Mouse (Mus musculus) CD4-positive naive resting alpha-beta T cell, adult 57 days (primary cell): Measurements from ENCODE around the gene Tomt. TPM values are rescaled to one million over a fixed set of nuclear protein-coding genes. Genes with fewer than 3 reads are reported as not detected.

ENCODE experiments used
- total RNA-seq: library from RNA; stranded (reverse); gene quantifications from one replicate; pipeline ENCODE4 v1.2.4, GENCODE M21; 2023

The Tomt gene
- total RNA-seq, result 0.44 TPM

DNA sequence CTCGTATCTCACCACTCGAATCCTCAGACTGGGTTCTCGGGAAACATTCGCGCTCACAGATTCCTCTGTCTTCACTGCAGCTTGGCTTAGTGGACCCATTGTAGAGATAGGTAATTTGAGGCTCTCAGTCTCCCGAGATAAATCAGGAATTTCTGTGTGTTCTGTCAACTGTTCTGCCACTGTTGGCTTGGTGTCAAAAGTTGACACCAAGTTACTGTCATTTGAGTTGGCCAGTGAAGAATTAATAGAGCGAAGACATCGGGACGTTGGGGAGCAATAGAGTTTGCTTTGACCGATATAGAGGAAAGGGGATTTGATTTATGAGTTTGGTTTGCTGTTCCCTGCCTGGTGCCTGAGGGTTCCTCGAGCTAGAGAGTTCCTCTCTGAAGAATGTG is at the start of gene Tomt:
Gene Tomt, minus strand, starts transcription at position 73 of the 395 bp plus-strand sequence.

DNA sequence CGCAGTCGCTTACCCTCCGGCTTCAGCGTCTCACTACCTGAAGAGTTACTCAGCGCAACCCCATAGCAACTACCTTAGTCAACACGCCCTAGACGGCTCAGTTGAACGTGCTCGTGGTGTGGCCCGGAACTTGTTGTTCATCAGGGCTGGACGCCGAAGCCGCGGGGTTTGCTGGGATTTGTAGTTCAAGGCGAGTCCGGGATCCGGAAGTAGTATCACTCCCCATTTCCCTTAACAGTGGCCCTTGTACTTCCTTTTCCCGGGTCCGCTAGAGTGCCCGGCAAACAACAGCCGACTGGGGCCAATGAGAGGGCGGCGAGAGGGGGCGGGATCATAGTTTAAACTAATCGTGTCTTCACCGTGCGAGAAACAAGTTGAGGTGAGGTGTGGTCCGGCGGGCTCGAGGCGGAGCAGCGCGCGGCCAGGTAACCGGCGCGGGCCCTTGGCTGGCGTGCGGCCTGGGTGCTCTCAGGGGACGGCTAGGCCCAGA is 27.6 kb upstream of the Tomt start, which contains the start of the genes Lrrc51 and Numa1:
Gene Lrrc51, minus strand, starts transcription at position 145 of the 490 bp plus-strand sequence.
Gene Numa1, plus strand, starts transcription at position 361 of the 490 bp plus-strand sequence.

DNA sequence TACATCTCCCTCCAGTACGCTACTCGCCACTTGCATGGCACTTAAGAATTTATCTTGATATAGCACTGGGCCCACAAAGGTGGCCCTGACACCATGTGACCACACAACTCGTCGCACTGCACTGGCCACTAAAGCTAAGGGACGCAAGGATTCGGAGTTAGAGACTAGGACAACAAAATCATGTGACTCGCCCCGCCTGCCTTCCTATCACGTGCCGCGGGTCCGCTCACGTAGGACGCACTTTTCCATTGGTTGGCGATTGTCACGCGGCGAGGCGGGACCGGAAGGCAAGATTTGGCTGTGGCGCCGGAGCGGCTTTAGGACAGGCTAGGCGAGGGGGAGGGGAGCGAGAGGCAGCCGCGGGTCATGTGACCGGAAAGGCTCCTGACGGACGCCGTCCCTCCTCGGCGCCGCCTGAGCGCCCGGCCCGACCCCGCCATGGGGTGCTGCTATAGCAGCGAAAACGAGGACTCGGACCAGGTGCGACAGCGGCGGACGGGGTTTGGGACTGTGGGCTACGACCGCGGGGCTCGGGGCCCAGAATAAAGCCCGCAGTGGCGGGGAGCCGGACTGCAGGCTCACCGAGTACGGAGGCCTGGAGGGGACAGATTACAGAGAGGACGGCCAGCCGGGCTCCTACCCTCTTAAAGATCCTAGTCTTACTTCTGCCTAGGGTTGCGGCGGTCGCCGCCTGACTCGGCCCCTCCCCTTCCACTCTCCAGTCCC is 435 bp downstream of the Tomt start, which contains the start of gene Lamtor1:
Gene Lamtor1, plus strand, starts transcription at position 344 of the 726 bp plus-strand sequence.

DNA sequence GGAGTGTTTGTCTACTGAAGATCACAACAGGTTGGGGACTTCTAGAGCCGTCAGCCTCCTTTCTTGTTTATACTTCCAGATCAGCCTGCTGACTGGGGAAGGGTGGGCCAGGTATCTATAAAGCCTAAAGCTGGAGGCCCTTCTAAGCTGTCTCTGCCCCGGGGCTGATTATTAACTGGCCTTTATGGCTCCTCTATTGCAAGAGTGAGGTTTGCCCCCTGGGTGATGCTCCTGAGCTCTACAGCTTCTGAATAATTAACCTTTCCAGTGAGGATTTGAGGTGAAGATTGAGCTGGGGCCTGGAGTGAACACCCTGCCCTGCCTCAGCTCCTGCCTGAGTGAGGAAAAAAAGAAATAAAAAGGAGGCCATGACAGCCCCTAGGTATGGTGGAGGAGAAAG is 35.5 kb downstream of the Tomt start, which contains the start of gene Folr1:
Gene Folr1, minus strand, starts transcription at position 160 of the 400 bp plus-strand sequence.

DNA sequence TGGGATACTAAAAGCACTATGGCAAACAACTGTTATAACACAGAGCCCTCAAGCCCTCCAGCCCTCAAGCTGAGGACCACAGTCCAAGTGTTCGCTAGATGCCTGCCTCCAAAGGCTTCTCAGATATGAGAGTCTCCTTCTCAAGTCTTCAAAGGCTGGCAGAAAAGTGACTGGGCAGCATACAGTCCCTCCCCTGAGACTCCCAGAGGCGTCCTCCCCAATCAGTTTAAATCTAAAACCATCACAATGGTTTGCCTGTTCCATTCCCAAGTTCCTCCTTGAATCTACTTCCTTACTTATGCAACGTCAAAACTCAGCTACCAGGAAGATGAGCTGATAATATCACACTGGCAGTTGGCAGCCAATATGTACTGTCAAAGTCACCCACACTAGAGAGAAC is 42.7 kb downstream of the Tomt start, which contains the start of gene Anapc15:
Gene Anapc15, plus strand, starts transcription at position 301 of the 400 bp plus-strand sequence.

DNA sequence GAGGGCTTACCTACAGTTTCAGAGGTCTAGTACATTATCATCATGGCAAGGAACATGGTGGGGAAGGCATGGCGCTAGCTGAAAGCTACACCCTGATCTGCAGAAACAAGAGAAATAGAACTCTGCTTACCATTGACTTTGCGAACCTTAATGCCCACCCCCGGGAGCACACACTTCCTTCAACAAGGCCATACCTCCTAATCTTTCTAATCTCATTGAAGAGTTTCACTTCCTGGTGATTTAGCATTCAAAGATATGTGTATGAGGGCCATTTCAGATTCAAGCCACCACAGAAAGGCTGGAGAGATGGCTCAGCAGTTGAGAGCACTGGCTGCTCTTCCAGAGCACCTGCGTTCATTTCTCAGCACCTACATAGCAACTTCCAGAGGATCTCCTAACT is 49.1 kb downstream of the Tomt start, which contains the start of gene Folr2:
Gene Folr2, minus strand, starts transcription at position 101 of the 400 bp plus-strand sequence.

Other genes with a start within 250 kb of the Tomt start
- 21.1 TPM for gene Clpb, start 242.7 kb downstream of the Tomt start, total RNA-seq
- not detected for gene Phox2a, start 88.0 kb downstream of the Tomt start, total RNA-seq
- 20.5 TPM for gene Inppl1, start 68.1 kb downstream of the Tomt start, total RNA-seq
- gene Folr2, start 49.2 kb downstream of the Tomt start, total RNA-seq, result not detected
- gene Anapc15, start 42.6 kb downstream of the Tomt start, total RNA-seq, result 38.9 TPM
- not detected for gene Folr1, start 35.6 kb downstream of the Tomt start, total RNA-seq
- gene Lamtor1, start 455 bp downstream of the Tomt start, total RNA-seq, result 57.3 TPM
- 2.6 TPM for gene Lrrc51, start 27.5 kb upstream of the Tomt start, total RNA-seq
- 348 TPM for gene Numa1, start 27.8 kb upstream of the Tomt start, total RNA-seq
- 13.0 TPM for gene Il18bp, start 112.3 kb upstream of the Tomt start, total RNA-seq
- 34.6 TPM for gene Rnf121, start 159.1 kb upstream of the Tomt start, total RNA-seq
- gene Xndc1, start 159.2 kb upstream of the Tomt start, total RNA-seq, result 40.5 TPM
- 6.6 TPM for gene Xntrpc, start 159.4 kb upstream of the Tomt start, total RNA-seq
- gene Trpc2, start 176.8 kb upstream of the Tomt start, total RNA-seq, result 2.1 TPM
- not detected for gene Art1, start 195.4 kb upstream of the Tomt start, total RNA-seq
- gene Art5, start 203.1 kb upstream of the Tomt start, total RNA-seq, result 2.2 TPM
- gene Chrna10, start 210.5 kb upstream of the Tomt start, total RNA-seq, result not detected